Mouse (Mus musculus) liver, adult 2 months (tissue): ENCODE results near the gene Exoc3l. TPM values are rescaled to one million over a fixed set of nuclear protein-coding genes. Genes with fewer than 3 reads are reported as not detected.
"Not testable (repeated sequence)": the region's sequence is repeated elsewhere in the genome, so short reads cannot be mapped to it uniquely, and the experiment has no call there.

Experiments used
- DNase-seq: peaks from one replicate; pipeline ENCODE4 v3.0.0-alpha.2; 2011; ENCODE audit warnings: low read depth, low spot score; ENCODE audit errors: extremely low read depth
- H3K27ac ChIP-seq: fragments of 200-500 bp; replicated peaks from 2 replicates; pipeline ENCODE4 v1.5.1; 2012; ENCODE audit warnings: low read depth, mild to moderate bottlenecking, control low read depth, inconsistent platforms, low read length; ENCODE audit not compliant: insufficient read depth
- H3K27me3 ChIP-seq: fragments of 200-500 bp; 2 replicates; pipeline ENCODE4 v1.6.1; 2012; ENCODE audit warnings: mild to moderate bottlenecking, moderate library complexity, low read length, inconsistent platforms; ENCODE audit not compliant: control insufficient read depth, insufficient read depth
- H3K36me3 ChIP-seq: fragments of 200-500 bp; 2 replicates; pipeline ENCODE4 v1.6.1; 2012; ENCODE audit warnings: low read length, inconsistent platforms; ENCODE audit not compliant: control insufficient read depth, insufficient read depth
- H3K4me1 ChIP-seq: fragments of 200-500 bp; 2 replicates; pipeline ENCODE4 v1.6.1; 2011; ENCODE audit warnings: low read length; ENCODE audit not compliant: control insufficient read depth, insufficient read depth
- H3K4me3 ChIP-seq: fragments of 200-500 bp; 2 replicates; pipeline ENCODE4 v1.5.1; 2011; ENCODE audit warnings: low read depth, mild to moderate bottlenecking, control low read depth, low read length, moderate library complexity; ENCODE audit not compliant: insufficient read depth
- H3K79me2 ChIP-seq: fragments of 200-500 bp; 2 replicates; pipeline ENCODE4 v1.6.1; 2012; ENCODE audit warnings: inconsistent platforms, mild to moderate bottlenecking, low read length, moderate library complexity; ENCODE audit not compliant: control insufficient read depth, insufficient read depth
- H3K9ac ChIP-seq: fragments of 200-500 bp; 2 replicates; pipeline ENCODE4 v1.6.1; 2012; ENCODE audit warnings: low read depth, mild to moderate bottlenecking, control low read depth, inconsistent platforms, low read length
- CTCF ChIP-seq: fragments of 200-500 bp; IDR thresholded peaks from 2 replicates; pipeline ENCODE4 v1.5.1; 2011; ENCODE audit warnings: low read depth, low read length, control low read depth
- POLR2A ChIP-seq: fragments of 200-500 bp; IDR thresholded peaks from 2 replicates; pipeline ENCODE4 v1.6.1; 2011; ENCODE audit warnings: low read length, control low read depth; ENCODE audit not compliant: insufficient read depth; ENCODE audit errors: extremely low read depth
- WGBS: fragments of 180-500 bp; shearing (Covaris S2); methylation state at CpG from one replicate; pipeline ENCODE4 v1.1.7; 2018; 5-methylcytosine and 5-hydroxymethylcytosine counted together
- polyA plus RNA-seq: library from polyadenylated mRNA; depleted of rRNA; stranded (reverse); fragments of >200 nt; gene quantifications from 2 replicates; pipeline ENCODE4 v1.2.3, GENCODE M21; 2012
- total RNA-seq: library from RNA; depleted of rRNA; stranded (reverse); fragments of >200 nt; gene quantifications from 2 replicates; pipeline ENCODE4 v1.2.3, GENCODE M21; 2014

Exoc3l gene
- total and polyA plus RNA-seq, 2 experiments = 3.6 to 9.3 TPM

DNA sequence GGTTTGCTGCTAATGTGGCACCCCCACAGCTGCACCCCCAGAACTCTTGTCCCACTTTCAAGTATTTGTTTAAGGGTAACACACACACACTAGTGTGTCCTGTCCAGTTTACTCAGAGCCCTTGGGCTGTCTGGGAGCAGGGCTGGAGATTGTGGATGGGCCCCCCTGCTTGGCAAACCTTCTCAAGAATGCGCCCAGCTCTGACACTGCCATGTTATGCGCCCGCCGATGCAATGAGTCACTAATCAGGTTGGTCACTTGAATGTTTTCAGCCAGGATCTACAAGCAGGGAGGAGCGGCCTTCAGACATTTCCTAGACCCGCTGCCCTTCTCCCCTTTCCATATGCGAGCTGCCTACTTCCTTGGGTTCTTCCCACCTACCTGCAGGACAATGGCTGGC is 3.4 kb downstream of the Exoc3l start:
- no peaks in the 10 kb centered on the region for H3K79me2 ChIP-seq
- H3K27me3 ChIP-seq = no peaks in the 10 kb centered on the region
- 70% methylated on average over 7 of the region's 7 CpGs for WGBS
- no peak for DNase-seq
- H3K4me1 ChIP-seq = peaks cover 8% of the 10 kb centered on the region; the same call in 1 of the 2 replicates
- H3K4me3 ChIP-seq = no peak overlapping the region
- no peaks in the 10 kb centered on the region for H3K36me3 ChIP-seq
- no peak overlapping the region for H3K9ac ChIP-seq
- no peak overlapping the region for H3K27ac ChIP-seq
- TF ChIP-seq CTCF (no peak), POLR2A (no peak)

GRCm38 (mm10) chr8:105291802-105292201 is 4.1 kb downstream of the Exoc3l start:
- not testable (repeated sequence) for DNase-seq, H3K4me3 ChIP-seq, H3K4me1 ChIP-seq, H3K9ac ChIP-seq, H3K36me3 ChIP-seq, H3K27ac ChIP-seq, H3K27me3 ChIP-seq, H3K79me2 ChIP-seq
- 61% methylated on average over 3 of the region's 3 CpGs for WGBS

DNA sequence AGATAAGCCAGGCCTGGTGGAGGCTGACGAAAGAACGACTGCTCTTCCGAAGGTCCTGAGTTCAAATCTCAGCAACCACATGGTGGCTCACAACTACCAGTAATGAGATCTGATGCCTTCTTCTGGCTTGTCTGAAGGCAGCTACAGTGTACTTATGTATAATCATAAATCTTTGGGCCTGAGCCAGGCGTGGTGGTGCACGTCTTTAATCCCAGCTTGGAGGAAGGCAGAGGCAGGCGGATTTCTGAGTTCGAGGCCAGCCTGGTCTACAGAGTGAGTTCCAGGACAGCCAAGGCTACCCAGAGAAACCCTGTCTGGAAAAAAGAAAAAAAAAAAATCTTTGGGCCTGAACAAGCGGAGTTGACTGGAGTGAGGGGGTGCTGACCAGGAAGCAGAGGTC is 4.5 kb downstream of the Exoc3l start:
- not testable (repeated sequence) for DNase-seq, H3K27me3 ChIP-seq, H3K4me1 ChIP-seq, H3K36me3 ChIP-seq, H3K4me3 ChIP-seq, H3K27ac ChIP-seq, H3K79me2 ChIP-seq, H3K9ac ChIP-seq
- 71% methylated on average over 8 of the region's 8 CpGs for WGBS

- 12% methylated on average over 31 of the region's 31 CpGs for whole genome bisulfite sequencing
- Histone ChIP-seq H3K79me2 (no peaks in the 10 kb centered on the region), H3K27me3 (no peaks in the 10 kb centered on the region), H3K36me3 (no peaks in the 10 kb centered on the region), H3K27ac (no peak overlapping the region), H3K4me3 (no peak overlapping the region), H3K9ac (no peak overlapping the region), H3K4me1 (peaks cover 8% of the 10 kb centered on the region; the same call in 1 of the 2 replicates)
- TF ChIP-seq POLR2A = no peak
- peak; percentile 96 for TF ChIP-seq CTCF
- peak; percentile 71 for DNase-seq
Measured at GRCm38 (mm10) chr8:105290554-105291314, 5.2 kb downstream of the Exoc3l start.

GRCm38 (mm10) chr8:105289805-105290460 is 6.0 kb downstream of the Exoc3l start, which contains the start of gene 4931428F04Rik:
Gene 4931428F04Rik (minus strand): TSS chr8:105289864.
- H3K9ac ChIP-seq = peak within 1 kb of the TSS; percentile 63
- peaks cover 8% of the 10 kb centered on the region; the same call in 1 of the 2 replicates for H3K4me1 ChIP-seq
- no peak within 1 kb of the TSS for H3K27ac ChIP-seq
- H3K79me2 ChIP-seq = no peaks in the 10 kb centered on the region
- no peaks in the 10 kb centered on the region for H3K36me3 ChIP-seq
- DNase-seq = no peak
- TF ChIP-seq POLR2A (no peak), CTCF (peak; percentile 64)
- H3K4me3 ChIP-seq = peak within 1 kb of the TSS; percentile 77
- 12% methylated on average over 43 of the region's 43 CpGs for WGBS
- no peaks in the 10 kb centered on the region for H3K27me3 ChIP-seq
